Comparison of ENCODE assay signal across 14 mouse cellular contexts in the genomic region with DNA sequence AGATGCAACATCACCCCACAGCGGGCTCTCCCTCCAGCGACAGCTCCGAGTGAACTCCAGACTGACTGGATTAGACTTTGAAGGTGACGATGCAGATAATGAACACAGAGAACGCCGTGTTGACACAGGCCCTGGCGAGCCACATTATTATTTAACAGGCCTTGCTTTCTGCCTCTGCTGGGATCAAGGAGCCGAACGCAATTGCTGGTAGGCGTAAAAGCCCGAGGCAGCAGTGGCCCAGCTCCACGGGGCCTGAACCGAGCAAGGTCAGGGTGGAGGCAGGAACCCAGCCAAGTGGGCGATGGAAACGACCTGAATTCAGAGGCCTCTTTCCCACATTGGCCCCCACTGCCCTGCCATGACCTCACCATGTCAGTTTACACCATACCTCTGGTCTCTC.
DNase-seq lines count a peak whose midpoint lies in the region; ATAC-seq lines count a peak whose summit lies in the region.
"Had no signal": no experiment of that assay in that cellular context is flagged by ENCODE, and none has a peak within 500 bp of the region (broad histone marks: within the 10 kb centered on the region; RNA-seq: fewer than 3 reads in every experiment).

No protein-coding gene starts in this region.

- no peaks in the 10 kb centered on the region for H3K9me3 ChIP-seq in kidney, embryonic 14.5 days (ENCODE audit: control insufficient read depth, low read length)
- H3K9me3 ChIP-seq in forebrain, embryonic 14.5 days (replicated peaks; ENCODE audit: control insufficient read depth, low read length), result no peaks in the 10 kb centered on the region
- H3K9me3 ChIP-seq in midbrain, embryonic 16.5 days (replicated peaks; ENCODE audit: control insufficient read depth, low read length, poor library complexity, severe bottlenecking), result no peaks in the 10 kb centered on the region

- no peak overlapping the region for H3K27ac ChIP-seq in kidney, embryonic 14.5 days (ENCODE audit: low read depth, low read length)
- H3K27ac ChIP-seq in forebrain, embryonic 14.5 days (ENCODE audit: low read depth, low read length), result peak overlapping the region; percentile 22; the same call in 1 of the 2 replicates
- H3K27ac ChIP-seq in midbrain, embryonic 16.5 days (ENCODE audit: low read length), result peak overlapping the region; percentile 56

- no peak for ATAC-seq in kidney, embryonic 14.5 days (ENCODE audit: low FRiP score, low TSS enrichment)
- 0 out of 2 replicates have a peak, but pooled peaks have one; percentile 17 for ATAC-seq in forebrain, embryonic 14.5 days
- ATAC-seq in midbrain, embryonic 16.5 days, result peak; percentile 40; the same call in 1 of the 2 replicates
- ATAC-seq in erythroblast, adult 5-6 weeks (replicated peaks; ENCODE audit: low FRiP score, poor library complexity, severe bottlenecking), result no peak
- ATAC-seq in cerebellum, adult (ENCODE audit: insufficient number of reproducible peaks, low FRiP score, low TSS enrichment), result no peak

- WGBS in kidney, embryonic 14.5 days, result 39% methylated on average over 15 of the region's 15 CpGs
- 29% methylated on average over 15 of the region's 15 CpGs for WGBS in forebrain, embryonic 14.5 days
- WGBS in midbrain, embryonic 16.5 days, result 15% methylated on average over 15 of the region's 15 CpGs

- peaks cover 37% of the 10 kb centered on the region; the same call in 1 of the 2 replicates for H3K36me3 ChIP-seq in kidney, embryonic 14.5 days (ENCODE audit: control insufficient read depth, insufficient read depth, low read length)
- peaks cover 45% of the 10 kb centered on the region for H3K36me3 ChIP-seq in forebrain, embryonic 14.5 days (ENCODE audit: control insufficient read depth, insufficient read depth, low read length)
- peaks cover 4% of the 10 kb centered on the region for H3K36me3 ChIP-seq in midbrain, embryonic 16.5 days (ENCODE audit: control insufficient read depth, insufficient read depth, low read length)

- H3K9ac ChIP-seq in kidney, embryonic 14.5 days (ENCODE audit: low read depth, low read length), result no peak overlapping the region
- H3K9ac ChIP-seq in forebrain, embryonic 14.5 days (ENCODE audit: low read length), result no peak overlapping the region
- H3K9ac ChIP-seq in midbrain, embryonic 16.5 days (ENCODE audit: low read depth, low read length), result 0 out of 2 replicates have a peak overlapping the region, but pooled peaks have one; percentile 25

- 0 out of 2 replicates have a peak, but pooled peaks cover 2% of the 10 kb centered on the region for H3K4me1 ChIP-seq in kidney, embryonic 14.5 days (ENCODE audit: control insufficient read depth, insufficient read depth, low read length)
- H3K4me1 ChIP-seq in forebrain, embryonic 14.5 days (ENCODE audit: control insufficient read depth, insufficient read depth, low read length), result peaks cover 11% of the 10 kb centered on the region; the same call in 1 of the 2 replicates
- H3K4me1 ChIP-seq in midbrain, embryonic 16.5 days (ENCODE audit: control insufficient read depth, insufficient read depth, low read length), result peaks cover 34% of the 10 kb centered on the region

- no peak overlapping the region for H3K4me2 ChIP-seq in kidney, embryonic 14.5 days (replicated peaks; ENCODE audit: low read depth, low read length)
- H3K4me2 ChIP-seq in forebrain, embryonic 14.5 days (ENCODE audit: low read length), result no peak overlapping the region
- H3K4me2 ChIP-seq in midbrain, embryonic 16.5 days (ENCODE audit: low read length), result no peak overlapping the region

- no peak overlapping the region for H3K4me3 ChIP-seq in kidney, embryonic 14.5 days (ENCODE audit: low read length)
- H3K4me3 ChIP-seq in forebrain, embryonic 14.5 days (ENCODE audit: low read depth, low read length), result no peak overlapping the region
- no peak overlapping the region for H3K4me3 ChIP-seq in midbrain, embryonic 16.5 days (ENCODE audit: low read depth, low read length)

- peak; percentile 53 for DNase-seq in kidney, adult 11 months
- peak; percentile 40 for DNase-seq in forebrain, embryonic 14.5 days (ENCODE audit: low spot score)
- peak; percentile 58 for DNase-seq in kidney, adult 9 months
- no peak for DNase-seq in embryo, embryonic 10 days (ENCODE audit: low spot score)
- DNase-seq: cerebellum, postnatal 10 days; gastrocnemius, postnatal 36 days; heart, postnatal 36 days; lung, postnatal 14 days; right cerebral cortex, postnatal 25 days; thymus, postnatal 36 days had no signal

- no peaks in the 10 kb centered on the region for H3K27me3 ChIP-seq in kidney, embryonic 14.5 days (ENCODE audit: control insufficient read depth, insufficient read depth, low read length)
- no peaks in the 10 kb centered on the region for H3K27me3 ChIP-seq in forebrain, embryonic 14.5 days (replicated peaks; ENCODE audit: control insufficient read depth, insufficient read depth, low read length)
- no peaks in the 10 kb centered on the region for H3K27me3 ChIP-seq in midbrain, embryonic 16.5 days (ENCODE audit: control insufficient read depth, insufficient read depth, low read depth, low read length)

Comparison
In these comparisons a context has a peak if more than half of its experiments do, and no peak if none do; other contexts are left out.
1. ATAC-seq: peak in forebrain, embryonic 14.5 days (single experiment) and midbrain, embryonic 16.5 days (single experiment); none in kidney, embryonic 14.5 days (single experiment), erythroblast, adult 5-6 weeks (single experiment) and cerebellum, adult (single experiment).